In genomic region chr10:55591896-55592295, GRCm38 (mm10) we compare ENCODE assay signal across 31 mouse cellular contexts.
A peak's percentile ranks its signal among the peaks of the same experiment; 100 is the strongest.
DNase-seq lines count a peak whose midpoint lies in the region; ATAC-seq and TF ChIP-seq lines count a peak whose summit lies in the region.
"Had no signal": no experiment of that assay in that cellular context is flagged by ENCODE, and none has a peak within 500 bp of the region (broad histone marks: within the 10 kb centered on the region; RNA-seq: fewer than 3 reads in every experiment).

No protein-coding gene starts in this region.

- H3K27ac ChIP-seq in forebrain, embryonic 12.5 days: no peak overlapping the region
- no peak overlapping the region for H3K27ac ChIP-seq in forebrain, embryonic 16.5 days (ENCODE audit: low read length)
- H3K27ac ChIP-seq in midbrain, embryonic 12.5 days (replicated peaks): no peak overlapping the region
- no peak overlapping the region for H3K27ac ChIP-seq in midbrain, postnatal 0 days (ENCODE audit: low read depth, low read length)
- H3K27ac ChIP-seq in neural tube, embryonic 13.5 days (replicated peaks): no peak overlapping the region
- H3K27ac ChIP-seq: forebrain, embryonic 15.5 days; gastrocnemius, adult 2 months; limb, embryonic 10.5 days; limb, embryonic 15.5 days; liver, embryonic 13.5 days; stomach, postnatal 0 days had no signal

- H3K9me3 ChIP-seq in forebrain, embryonic 12.5 days: no peaks in the 10 kb centered on the region
- H3K9me3 ChIP-seq in forebrain, embryonic 16.5 days (ENCODE audit: control insufficient read depth, low read length): no peaks in the 10 kb centered on the region
- no peaks in the 10 kb centered on the region for H3K9me3 ChIP-seq in midbrain, embryonic 12.5 days
- no peaks in the 10 kb centered on the region for H3K9me3 ChIP-seq in midbrain, postnatal 0 days (ENCODE audit: low read length)
- no peaks in the 10 kb centered on the region for H3K9me3 ChIP-seq in neural tube, embryonic 13.5 days
- H3K9me3 ChIP-seq: forebrain, embryonic 15.5 days; limb, embryonic 10.5 days; limb, embryonic 15.5 days; liver, embryonic 13.5 days; megakaryocyte, embryonic 14.5 days had no signal

- no peak overlapping the region for H3K4me3 ChIP-seq in forebrain, embryonic 12.5 days (replicated peaks)
- H3K4me3 ChIP-seq in forebrain, embryonic 16.5 days (replicated peaks; ENCODE audit: low read length): no peak overlapping the region
- no peak overlapping the region for H3K4me3 ChIP-seq in midbrain, embryonic 12.5 days
- no peak overlapping the region for H3K4me3 ChIP-seq in midbrain, postnatal 0 days (ENCODE audit: low read depth, low read length)
- no peak overlapping the region for H3K4me3 ChIP-seq in neural tube, embryonic 13.5 days
- H3K4me3 ChIP-seq: forebrain, embryonic 15.5 days; gastrocnemius, adult 2 months; limb, embryonic 10.5 days; limb, embryonic 15.5 days; liver, embryonic 13.5 days; megakaryocyte, embryonic 14.5 days had no signal

- no peaks in the 10 kb centered on the region for H3K4me1 ChIP-seq in forebrain, embryonic 12.5 days
- no peaks in the 10 kb centered on the region for H3K4me1 ChIP-seq in forebrain, embryonic 16.5 days (replicated peaks; ENCODE audit: control insufficient read depth, insufficient read depth, low read length)
- no peaks in the 10 kb centered on the region for H3K4me1 ChIP-seq in midbrain, embryonic 12.5 days
- no peaks in the 10 kb centered on the region for H3K4me1 ChIP-seq in midbrain, postnatal 0 days (ENCODE audit: insufficient read depth, low read length)
- H3K4me1 ChIP-seq in neural tube, embryonic 13.5 days (replicated peaks): 0 out of 2 replicates have a peak, but pooled peaks cover 6% of the 10 kb centered on the region
- H3K4me1 ChIP-seq: forebrain, embryonic 15.5 days; limb, embryonic 10.5 days; limb, embryonic 15.5 days; liver, embryonic 13.5 days; megakaryocyte, embryonic 14.5 days had no signal

- ATAC-seq in forebrain, embryonic 12.5 days (ENCODE audit: low FRiP score): peak; percentile 68; the same call in 1 of the 2 replicates
- no peak for ATAC-seq in forebrain, embryonic 16.5 days
- ATAC-seq in midbrain, embryonic 12.5 days (ENCODE audit: low FRiP score, low read depth): peak; percentile 66
- ATAC-seq in midbrain, postnatal 0 days (ENCODE audit: low FRiP score): no peak
- peak; percentile 63; the same call in 1 of the 2 replicates for ATAC-seq in neural tube, embryonic 13.5 days (ENCODE audit: low read depth)
- ATAC-seq: forebrain, embryonic 15.5 days; intestine, postnatal 0 days; lung, postnatal 0 days; Patski had no signal

- no peak for DNase-seq in midbrain, postnatal 0 days (ENCODE audit: low spot score)
- DNase-seq in brain, embryonic 14.5 days (ENCODE audit: low read depth): peak; percentile 16
- no peak for DNase-seq in thymus, postnatal 14 days
- DNase-seq: adrenal gland, postnatal 14 days; cerebellum, adult 11-12 months; cerebellum, adult 9-11 months; gastrocnemius, adult 2 months; gastrocnemius, postnatal 36 days; heart, adult 18-20 months; heart, postnatal 36 days; kidney, adult 9 months; kidney, postnatal 10 days; liver, embryonic 13.5 days; lung, adult 18-20 months; lung, postnatal 4 days; right cerebral cortex, adult 18-20 months; thymus, adult 18-20 months; thymus, postnatal 36 days had no signal

- WGBS in forebrain, embryonic 12.5 days: 71% methylated on average over 3 of the region's 3 CpGs
- 70% methylated on average over 3 of the region's 3 CpGs for WGBS in forebrain, embryonic 16.5 days
- 74% methylated on average over 3 of the region's 3 CpGs for WGBS in midbrain, embryonic 12.5 days
- 53% methylated on average over 3 of the region's 3 CpGs for WGBS in midbrain, postnatal 0 days
- WGBS in neural tube, embryonic 13.5 days: 51% methylated on average over 3 of the region's 3 CpGs

- no peak for TF ChIP-seq POLR2A in brain, embryonic 14.5 days (IDR thresholded peaks at IDR 0.05; ENCODE audit: borderline replicate concordance, extremely low read depth, insufficient read depth, insufficient read length, poor library complexity, severe bottlenecking)

- no peaks in the 10 kb centered on the region for H3K36me3 ChIP-seq in forebrain, embryonic 12.5 days (replicated peaks)
- no peaks in the 10 kb centered on the region for H3K36me3 ChIP-seq in forebrain, embryonic 16.5 days (ENCODE audit: control insufficient read depth, insufficient read depth)
- H3K36me3 ChIP-seq in midbrain, embryonic 12.5 days: no peaks in the 10 kb centered on the region
- no peaks in the 10 kb centered on the region for H3K36me3 ChIP-seq in midbrain, postnatal 0 days (ENCODE audit: insufficient read depth, low read length)
- H3K36me3 ChIP-seq in neural tube, embryonic 13.5 days: no peaks in the 10 kb centered on the region
- H3K36me3 ChIP-seq: forebrain, embryonic 15.5 days; limb, embryonic 10.5 days; limb, embryonic 15.5 days; liver, embryonic 13.5 days had no signal

- H3K9ac ChIP-seq in forebrain, embryonic 12.5 days: no peak overlapping the region
- H3K9ac ChIP-seq in forebrain, embryonic 16.5 days (replicated peaks; ENCODE audit: low read depth, low read length): no peak overlapping the region
- H3K9ac ChIP-seq in midbrain, embryonic 12.5 days (replicated peaks): no peak overlapping the region
- H3K9ac ChIP-seq in midbrain, postnatal 0 days (replicated peaks; ENCODE audit: low read length, poor library complexity, severe bottlenecking): no peak overlapping the region
- no peak overlapping the region for H3K9ac ChIP-seq in neural tube, embryonic 13.5 days
- H3K9ac ChIP-seq: forebrain, embryonic 15.5 days; limb, embryonic 15.5 days; liver, embryonic 13.5 days had no signal

- TF ChIP-seq CTCF in midbrain, postnatal 0 days (IDR thresholded peaks at IDR 0.05): no peak
- TF ChIP-seq CTCF in brain, embryonic 14.5 days (IDR thresholded peaks at IDR 0.05; ENCODE audit: borderline replicate concordance, extremely low read depth, insufficient read depth, insufficient read length): no peak

- no peaks in the 10 kb centered on the region for H3K27me3 ChIP-seq in forebrain, embryonic 12.5 days
- H3K27me3 ChIP-seq in forebrain, embryonic 16.5 days (replicated peaks; ENCODE audit: control insufficient read depth, insufficient read depth, low read length): no peaks in the 10 kb centered on the region
- no peaks in the 10 kb centered on the region for H3K27me3 ChIP-seq in midbrain, embryonic 12.5 days
- H3K27me3 ChIP-seq in midbrain, postnatal 0 days (ENCODE audit: insufficient read depth, low read length): no peaks in the 10 kb centered on the region
- no peaks in the 10 kb centered on the region for H3K27me3 ChIP-seq in neural tube, embryonic 13.5 days
- H3K27me3 ChIP-seq: forebrain, embryonic 15.5 days; limb, embryonic 15.5 days; liver, embryonic 13.5 days; megakaryocyte, embryonic 14.5 days had no signal

- H3K4me2 ChIP-seq in forebrain, embryonic 12.5 days: no peak overlapping the region
- no peak overlapping the region for H3K4me2 ChIP-seq in forebrain, embryonic 16.5 days (ENCODE audit: low read length)
- no peak overlapping the region for H3K4me2 ChIP-seq in midbrain, embryonic 12.5 days (replicated peaks)
- no peak overlapping the region for H3K4me2 ChIP-seq in midbrain, postnatal 0 days (ENCODE audit: low read depth, low read length, poor library complexity, severe bottlenecking)
- H3K4me2 ChIP-seq in neural tube, embryonic 13.5 days: no peak overlapping the region
- H3K4me2 ChIP-seq: forebrain, embryonic 15.5 days; heart, embryonic 11.5 days; limb, embryonic 15.5 days; liver, embryonic 13.5 days had no signal

Comparison
In these comparisons a context has a peak if more than half of its experiments do, and no peak if none do; other contexts are left out.
1. ATAC-seq: peak in forebrain, embryonic 12.5 days (single experiment), midbrain, embryonic 12.5 days (single experiment) and neural tube, embryonic 13.5 days (single experiment); none in forebrain, embryonic 16.5 days (single experiment) and midbrain, postnatal 0 days (single experiment).